Mouse (Mus musculus) liver, adult 2 months (tissue): ENCODE measurements around the gene Clpb. TPM values are rescaled to one million over a fixed set of nuclear protein-coding genes. Genes with fewer than 3 reads are reported as not detected.

Experiments used
- DNase-seq: peaks from one replicate; pipeline ENCODE4 v3.0.0-alpha.2; 2011; ENCODE audit warnings: low read depth, low spot score; ENCODE audit errors: extremely low read depth
- H3K27ac ChIP-seq: fragments of 200-500 bp; replicated peaks from 2 replicates; pipeline ENCODE4 v1.5.1; 2012; ENCODE audit warnings: low read depth, mild to moderate bottlenecking, control low read depth, inconsistent platforms, low read length; ENCODE audit not compliant: insufficient read depth
- H3K27me3 ChIP-seq: fragments of 200-500 bp; 2 replicates; pipeline ENCODE4 v1.6.1; 2012; ENCODE audit warnings: mild to moderate bottlenecking, moderate library complexity, low read length, inconsistent platforms; ENCODE audit not compliant: control insufficient read depth, insufficient read depth
- H3K36me3 ChIP-seq: fragments of 200-500 bp; 2 replicates; pipeline ENCODE4 v1.6.1; 2012; ENCODE audit warnings: low read length, inconsistent platforms; ENCODE audit not compliant: control insufficient read depth, insufficient read depth
- H3K4me1 ChIP-seq: fragments of 200-500 bp; 2 replicates; pipeline ENCODE4 v1.6.1; 2011; ENCODE audit warnings: low read length; ENCODE audit not compliant: control insufficient read depth, insufficient read depth
- H3K4me3 ChIP-seq: fragments of 200-500 bp; 2 replicates; pipeline ENCODE4 v1.5.1; 2011; ENCODE audit warnings: low read depth, mild to moderate bottlenecking, control low read depth, low read length, moderate library complexity; ENCODE audit not compliant: insufficient read depth
- H3K79me2 ChIP-seq: fragments of 200-500 bp; 2 replicates; pipeline ENCODE4 v1.6.1; 2012; ENCODE audit warnings: inconsistent platforms, mild to moderate bottlenecking, low read length, moderate library complexity; ENCODE audit not compliant: control insufficient read depth, insufficient read depth
- H3K9ac ChIP-seq: fragments of 200-500 bp; 2 replicates; pipeline ENCODE4 v1.6.1; 2012; ENCODE audit warnings: low read depth, mild to moderate bottlenecking, control low read depth, inconsistent platforms, low read length
- CTCF ChIP-seq: fragments of 200-500 bp; IDR thresholded peaks from 2 replicates; pipeline ENCODE4 v1.5.1; 2011; ENCODE audit warnings: low read depth, low read length, control low read depth
- POLR2A ChIP-seq: fragments of 200-500 bp; IDR thresholded peaks from 2 replicates; pipeline ENCODE4 v1.6.1; 2011; ENCODE audit warnings: low read length, control low read depth; ENCODE audit not compliant: insufficient read depth; ENCODE audit errors: extremely low read depth
- WGBS: fragments of 180-500 bp; shearing (Covaris S2); methylation state at CpG from one replicate; pipeline ENCODE4 v1.1.7; 2018; 5-methylcytosine and 5-hydroxymethylcytosine counted together
- polyA plus RNA-seq: library from polyadenylated mRNA; depleted of rRNA; stranded (reverse); fragments of >200 nt; gene quantifications from 2 replicates; pipeline ENCODE4 v1.2.3, GENCODE M21; 2012
- total RNA-seq: library from RNA; depleted of rRNA; stranded (reverse); fragments of >200 nt; gene quantifications from 2 replicates; pipeline ENCODE4 v1.2.3, GENCODE M21; 2014

The Clpb gene
- total and polyA plus RNA-seq, 2 experiments: 36.4 to 43.2 TPM

DNA sequence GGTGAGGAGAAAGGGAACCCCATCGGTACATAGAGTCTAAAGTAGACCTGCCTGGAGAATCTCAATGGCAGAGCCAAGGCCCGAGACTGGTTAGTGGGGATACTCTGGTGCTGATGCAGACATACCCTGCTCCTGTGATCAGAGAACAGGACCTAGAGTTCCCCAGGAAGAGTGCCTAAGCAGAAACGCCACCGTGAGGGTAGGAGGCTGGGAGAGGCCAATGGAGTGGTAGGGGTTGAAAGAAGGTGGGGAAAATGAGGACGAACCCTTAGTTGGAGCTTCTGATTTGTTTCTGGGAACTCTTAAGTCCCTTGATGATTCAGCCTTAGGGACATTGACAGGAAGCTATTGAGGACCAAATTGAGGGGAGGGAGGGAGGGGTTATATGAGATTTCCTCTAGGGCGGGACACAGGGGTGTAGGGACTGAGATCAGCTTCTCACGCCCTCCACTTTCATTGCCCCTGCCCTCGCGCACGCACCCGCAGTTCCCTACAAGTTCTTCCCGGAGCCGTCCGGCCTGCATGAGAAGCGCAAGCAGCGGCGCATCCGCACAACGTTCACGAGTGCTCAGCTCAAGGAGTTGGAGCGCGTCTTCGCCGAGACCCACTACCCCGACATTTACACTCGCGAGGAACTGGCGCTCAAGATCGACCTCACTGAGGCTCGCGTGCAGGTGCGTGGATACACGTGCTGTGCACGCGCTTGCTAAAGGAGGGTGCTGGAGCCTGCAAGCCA lies 157.0 kb downstream of the Clpb start:
- Histone ChIP-seq H3K9ac (no peak overlapping the region), H3K36me3 (peaks cover 5% of the 10 kb centered on the region), H3K79me2 (no peaks in the 10 kb centered on the region), H3K4me1 (peaks cover 6% of the 10 kb centered on the region; the same call in 1 of the 2 replicates), H3K27ac (no peak overlapping the region), H3K4me3 (peak overlapping the region; percentile 5; the same call in 1 of the 2 replicates), H3K27me3 (peaks cover 14% of the 10 kb centered on the region)
- WGBS: 10% methylated on average over 35 of the region's 35 CpGs
- no peak for DNase-seq
- no peak for TF ChIP-seq POLR2A
- no peak for TF ChIP-seq CTCF

DNA sequence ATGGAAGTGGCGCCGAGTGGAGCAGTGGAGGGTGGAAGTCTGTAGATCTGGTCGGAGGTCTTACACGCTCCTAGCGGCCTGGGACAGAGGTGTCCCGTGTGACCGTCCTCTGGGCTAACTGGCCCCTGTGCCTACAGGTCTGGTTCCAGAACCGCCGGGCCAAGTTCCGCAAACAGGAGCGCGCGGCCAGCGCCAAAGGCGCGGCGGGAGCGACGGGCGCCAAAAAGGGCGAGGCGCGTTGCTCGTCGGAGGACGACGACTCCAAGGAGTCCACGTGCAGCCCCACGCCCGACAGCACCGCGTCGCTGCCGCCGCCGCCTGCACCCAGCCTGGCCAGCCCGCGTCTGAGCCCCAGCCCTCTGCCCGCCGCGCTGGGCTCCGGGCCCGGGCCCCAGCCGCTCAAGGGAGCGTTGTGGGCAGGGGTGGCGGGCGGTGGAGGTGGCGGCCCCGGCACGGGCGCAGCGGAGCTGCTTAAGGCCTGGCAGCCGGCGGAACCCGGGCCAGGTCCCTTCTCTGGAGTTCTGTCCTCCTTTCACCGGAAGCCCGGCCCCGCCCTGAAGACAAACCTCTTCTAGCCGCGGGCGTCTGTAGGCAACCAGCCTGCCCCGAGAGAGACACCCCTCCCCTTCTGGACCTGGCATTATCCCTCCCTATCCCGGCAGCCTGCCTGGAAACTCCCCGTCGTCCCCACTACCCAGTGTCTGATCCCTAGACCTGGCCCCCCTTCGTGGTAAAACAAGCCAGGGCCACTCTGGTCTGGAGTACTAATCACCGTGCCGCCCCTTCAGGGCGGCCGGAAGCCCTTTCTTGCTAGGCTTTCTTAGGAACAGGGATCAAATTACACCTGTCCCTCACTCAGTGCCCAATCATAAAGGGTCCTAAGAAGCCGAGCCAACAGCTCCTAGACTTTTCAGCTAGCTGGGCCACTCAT lies 158.4 kb downstream of the Clpb start:
- peak overlapping the region; percentile 53 for H3K9ac ChIP-seq
- peaks cover 14% of the 10 kb centered on the region for H3K27me3 ChIP-seq
- H3K27ac ChIP-seq: no peak overlapping the region
- no peaks in the 10 kb centered on the region for H3K79me2 ChIP-seq
- TF ChIP-seq CTCF: no peak
- no peak for TF ChIP-seq POLR2A
- WGBS: 2% methylated on average over 67 of the region's 71 CpGs
- H3K4me3 ChIP-seq: peak overlapping the region; percentile 21; the same call in 1 of the 2 replicates
- DNase-seq: peak; percentile 37
- H3K4me1 ChIP-seq: peaks cover 6% of the 10 kb centered on the region; the same call in 1 of the 2 replicates
- peaks cover 13% of the 10 kb centered on the region for H3K36me3 ChIP-seq

DNA sequence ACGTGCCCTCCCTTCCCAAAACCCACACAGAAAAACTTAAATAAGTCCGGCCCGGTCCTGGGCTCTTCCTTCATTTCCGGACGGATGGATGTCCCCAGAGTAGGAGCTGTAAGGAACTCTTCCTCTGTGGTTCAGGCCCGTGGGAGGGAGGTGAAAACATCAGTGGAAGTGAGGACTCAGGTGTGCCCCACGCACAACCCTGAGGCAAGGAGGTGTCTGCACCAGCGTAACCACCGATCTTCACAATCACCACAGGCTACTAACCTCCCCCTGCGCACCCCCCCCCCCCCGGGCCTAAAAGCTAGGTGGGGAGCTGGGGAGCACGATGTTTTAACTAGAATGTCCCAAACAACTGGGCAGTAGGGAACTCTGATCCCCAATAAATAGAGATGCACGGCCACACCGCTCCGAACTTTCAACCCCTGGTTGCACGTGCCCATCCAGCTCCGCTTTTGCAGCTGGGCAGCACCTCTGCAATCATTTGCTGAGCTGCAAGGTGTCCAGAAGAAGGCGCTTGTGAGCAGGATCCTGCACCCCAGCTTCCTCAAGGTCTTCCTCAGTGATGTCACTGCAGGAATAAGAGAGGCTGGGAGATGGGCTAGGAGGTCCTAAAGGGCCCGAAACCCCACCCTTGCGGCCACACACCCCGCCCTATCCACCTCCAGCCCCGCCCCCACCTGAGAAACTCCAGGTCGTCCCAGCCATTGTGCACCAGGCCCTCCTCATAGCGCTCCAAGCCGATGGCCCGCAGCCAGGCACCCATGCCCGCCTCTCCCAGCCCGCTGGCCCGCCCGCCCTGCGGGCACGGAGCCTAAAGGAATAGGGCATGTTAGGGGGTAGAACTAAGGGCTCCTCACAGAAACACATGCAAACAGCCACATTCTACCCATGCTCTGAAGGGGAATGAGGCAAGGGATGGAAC lies 159.7 kb downstream of the Clpb start:
- DNase-seq: no peak
- Histone ChIP-seq H3K4me3 (no peak overlapping the region), H3K27me3 (peaks cover 7% of the 10 kb centered on the region), H3K4me1 (peaks cover 6% of the 10 kb centered on the region; the same call in 1 of the 2 replicates), H3K79me2 (no peaks in the 10 kb centered on the region), H3K27ac (no peak overlapping the region), H3K36me3 (peaks cover 23% of the 10 kb centered on the region), H3K9ac (no peak overlapping the region)
- WGBS: 73% methylated on average over 32 of the region's 32 CpGs
- TF ChIP-seq CTCF (peak; percentile 49), POLR2A (no peak)

DNA sequence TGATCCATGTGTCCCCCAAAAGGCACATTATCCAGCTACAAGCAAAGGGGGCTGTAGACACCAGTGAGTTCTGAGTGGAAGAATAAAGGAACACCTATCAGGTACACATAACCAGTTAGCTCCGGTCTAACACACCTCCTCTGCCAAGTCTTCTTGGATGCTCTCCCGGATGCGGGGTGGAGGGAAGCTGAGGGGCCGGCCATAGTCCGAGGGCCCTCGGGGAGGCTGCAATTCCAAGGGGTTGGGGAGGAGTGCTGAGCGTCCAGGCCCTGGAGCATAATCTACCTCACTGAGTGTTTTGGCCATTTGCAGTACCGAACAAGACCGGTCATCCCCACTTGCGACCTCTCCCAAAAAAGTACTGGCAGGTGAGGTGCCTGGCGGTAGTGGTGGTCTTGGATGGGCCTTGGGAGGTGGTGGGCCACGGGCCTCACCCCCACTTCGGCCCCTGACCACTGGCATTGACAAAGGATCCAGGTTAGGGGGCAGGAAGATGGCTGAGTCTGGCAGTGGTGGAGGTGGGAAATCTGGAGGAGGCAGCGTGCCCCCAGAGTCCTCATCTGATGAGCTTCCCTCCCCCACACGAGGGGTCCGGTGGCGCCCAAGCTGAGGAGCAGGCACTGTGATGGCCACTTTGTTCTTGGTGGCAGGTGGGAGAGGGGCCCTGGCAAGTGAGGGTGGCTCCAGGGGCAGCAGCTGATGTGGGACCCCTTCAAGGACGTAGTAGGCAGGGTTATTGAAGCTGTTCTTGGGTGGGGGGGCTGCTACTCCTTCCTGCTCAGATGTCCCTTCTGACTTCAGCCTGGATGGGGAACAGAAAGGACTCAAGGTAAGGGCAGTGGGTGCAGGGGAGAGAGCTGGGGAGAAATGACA lies 160.6 kb downstream of the Clpb start:
- Histone ChIP-seq H3K4me3 (no peak overlapping the region), H3K9ac (no peak overlapping the region), H3K27ac (no peak overlapping the region), H3K4me1 (peaks cover 6% of the 10 kb centered on the region; the same call in 1 of the 2 replicates), H3K79me2 (no peaks in the 10 kb centered on the region), H3K27me3 (0 out of 2 replicates have a peak, but pooled peaks cover 2% of the 10 kb centered on the region), H3K36me3 (peaks cover 31% of the 10 kb centered on the region)
- TF ChIP-seq CTCF (no peak), POLR2A (no peak)
- 92% methylated on average over 18 of the region's 18 CpGs for WGBS
- DNase-seq: no peak

DNA sequence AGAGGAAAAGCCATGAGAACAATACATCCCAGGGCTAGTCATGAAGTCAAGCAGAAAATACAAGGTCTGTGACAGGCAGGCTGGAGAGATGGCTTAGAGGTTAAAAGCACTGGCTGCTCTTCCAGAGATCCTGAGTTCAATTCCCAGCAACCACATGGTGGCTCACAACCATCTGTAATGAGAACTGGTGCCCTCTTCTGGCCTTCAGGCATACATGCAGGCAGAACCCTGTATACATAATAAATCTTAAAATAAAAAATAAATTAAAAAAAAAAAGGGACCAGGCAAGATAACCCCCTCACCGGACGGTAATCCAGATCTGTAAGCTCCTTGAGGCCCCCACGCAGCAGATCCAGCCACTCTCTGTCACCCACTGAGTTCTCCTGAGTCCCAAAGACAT lies 166.9 kb downstream of the Clpb start:
- H3K36me3 ChIP-seq: peaks cover 54% of the 10 kb centered on the region
- H3K4me3 ChIP-seq: no peak overlapping the region
- no peak overlapping the region for H3K9ac ChIP-seq
- WGBS: 98% methylated on average over 3 of the region's 3 CpGs
- no peaks in the 10 kb centered on the region for H3K4me1 ChIP-seq
- no peak for DNase-seq
- no peaks in the 10 kb centered on the region for H3K79me2 ChIP-seq
- no peak for TF ChIP-seq POLR2A
- TF ChIP-seq CTCF: no peak
- H3K27ac ChIP-seq: no peak overlapping the region
- no peaks in the 10 kb centered on the region for H3K27me3 ChIP-seq
